Mouse (Mus musculus) splenic B cell, adult 2 months (primary cell): Measurements from ENCODE around the gene Rs1.
"Not testable (repeated sequence)": the region's sequence is repeated elsewhere in the genome, so short reads cannot be mapped to it uniquely, and the experiment has no call there.

ENCODE experiments used
- DNase-seq: peaks from one replicate; pipeline ENCODE4 v3.0.0-alpha.2; 2011; ENCODE audit warnings: low read depth, low spot score
- H3K27me3 ChIP-seq: 2 replicates; pipeline ENCODE4 v1.6.1; 2012; ENCODE audit warnings: mild to moderate bottlenecking, low read length, moderate library complexity, mixed read lengths; ENCODE audit not compliant: control insufficient read depth, poor library complexity, insufficient read depth, severe bottlenecking
- H3K36me3 ChIP-seq: 2 replicates; pipeline ENCODE4 v1.6.1; 2012; ENCODE audit warnings: mild to moderate bottlenecking, low read length, moderate library complexity, mixed read lengths; ENCODE audit not compliant: control insufficient read depth, poor library complexity, insufficient read depth, severe bottlenecking

Gene Rs1

DNA sequence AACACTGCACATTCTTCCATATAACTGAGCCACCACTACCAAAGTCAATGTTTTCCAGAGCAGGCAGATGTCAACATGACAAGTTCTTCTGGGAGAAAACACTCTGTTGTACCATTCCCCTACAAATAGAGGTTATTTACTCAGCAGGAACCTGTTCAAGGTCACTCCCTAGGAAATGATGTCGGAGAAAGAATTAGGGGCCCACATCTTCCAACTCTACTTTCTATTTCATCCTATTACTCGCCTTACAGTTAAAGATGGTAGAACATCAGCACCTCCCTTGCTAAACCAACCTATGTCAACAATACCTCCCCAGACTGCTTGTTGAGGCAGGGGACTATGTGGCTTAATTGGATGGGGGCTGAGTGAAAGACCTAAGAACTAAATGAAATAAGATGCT, at the start of gene Rs1:
TSS of gene Rs1 (plus strand) at position 301 of the 400 bp plus-strand sequence.
- no peak for DNase-seq
- Histone ChIP-seq H3K36me3 (no peaks in the 10 kb centered on the region), H3K27me3 (no peaks in the 10 kb centered on the region)

DNA sequence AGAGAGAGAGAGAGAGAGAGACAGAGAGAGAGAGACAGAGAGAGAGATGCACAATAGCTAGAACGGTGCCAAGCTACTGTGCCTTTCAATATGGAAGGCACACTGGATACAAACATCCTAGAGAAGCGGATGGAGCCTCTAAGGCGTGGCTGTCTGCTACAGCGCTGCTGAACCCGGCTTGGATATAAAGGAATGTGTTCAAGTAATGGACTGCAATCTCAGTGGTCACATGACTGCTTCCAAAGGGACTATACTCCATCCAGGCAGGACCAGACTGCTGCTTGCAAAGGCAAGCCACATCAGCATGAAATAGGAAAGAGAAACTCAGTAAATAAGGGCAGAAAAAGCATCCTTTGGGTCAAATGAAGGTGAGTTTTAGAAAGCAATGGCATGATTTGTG, 32.2 kb upstream of the Rs1 start, which contains the start of gene Ppef1:
TSS of gene Ppef1 (minus strand) at position 116 of the 400 bp plus-strand sequence.
- H3K36me3 ChIP-seq = no peaks in the 10 kb centered on the region
- H3K27me3 ChIP-seq = no peaks in the 10 kb centered on the region
- no peak for DNase-seq

DNA sequence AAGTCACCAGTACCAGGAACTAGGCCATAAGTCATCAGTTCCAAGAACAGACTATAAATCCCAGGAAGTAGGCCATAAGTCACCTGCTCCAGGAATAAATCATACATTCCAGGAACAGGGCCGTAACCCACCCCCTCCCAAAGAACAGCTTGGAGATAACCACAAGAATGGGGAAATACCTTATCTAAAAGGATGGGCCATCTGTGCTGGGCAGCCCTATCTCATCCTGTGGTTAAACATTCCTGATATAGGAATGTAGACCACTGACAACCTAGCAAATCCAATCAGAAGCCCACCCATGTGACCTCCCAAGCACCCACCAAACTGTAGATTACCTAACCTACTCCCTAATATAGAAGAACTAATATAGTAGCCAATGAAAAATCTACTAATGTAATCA, 22.4 kb upstream of the Rs1 start:
- no peaks in the 10 kb centered on the region for H3K36me3 ChIP-seq
- DNase-seq = no peak
- no peaks in the 10 kb centered on the region for H3K27me3 ChIP-seq

DNA sequence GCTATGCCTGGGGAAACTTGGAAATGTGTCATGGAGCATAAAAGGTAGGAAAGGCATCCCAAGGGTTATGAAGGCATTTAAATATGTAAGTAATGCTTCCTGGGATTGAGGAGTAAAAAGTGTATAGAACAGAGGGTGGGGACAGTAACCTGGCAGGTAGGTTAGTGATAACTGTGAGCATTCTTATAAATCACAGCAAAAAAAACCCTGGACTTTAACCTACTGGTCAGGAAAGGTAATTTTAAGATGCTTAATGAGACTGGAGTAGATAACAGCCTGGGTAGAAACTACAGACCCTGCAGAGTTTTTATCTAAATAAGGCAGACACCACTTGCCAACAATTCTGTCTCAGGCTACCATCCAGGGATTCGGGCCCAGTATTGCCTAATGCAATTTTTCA, 19.2 kb upstream of the Rs1 start:
- Histone ChIP-seq H3K36me3 (no peaks in the 10 kb centered on the region), H3K27me3 (no peaks in the 10 kb centered on the region)
- no peak for DNase-seq

DNA sequence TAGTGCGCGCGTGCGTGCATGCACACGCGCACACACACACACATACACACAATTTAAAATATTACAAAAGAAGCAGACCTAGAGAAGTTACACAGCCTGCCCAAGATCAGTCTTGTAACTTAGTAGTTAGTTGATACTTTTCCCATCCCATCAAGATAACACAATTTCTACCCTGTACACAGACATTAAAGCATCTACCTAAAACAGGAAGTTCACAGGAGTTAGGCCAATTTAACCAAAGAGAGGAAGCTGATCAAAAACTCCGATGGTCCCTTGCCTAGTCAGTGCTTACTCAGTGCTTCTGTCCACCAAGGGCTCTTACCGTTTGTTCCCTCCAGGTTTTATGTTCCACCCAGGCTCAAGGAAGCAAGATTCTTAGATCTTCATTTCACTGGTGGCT, 17.0 kb upstream of the Rs1 start:
- Histone ChIP-seq H3K27me3 (no peaks in the 10 kb centered on the region), H3K36me3 (no peaks in the 10 kb centered on the region)
- no peak for DNase-seq

DNA sequence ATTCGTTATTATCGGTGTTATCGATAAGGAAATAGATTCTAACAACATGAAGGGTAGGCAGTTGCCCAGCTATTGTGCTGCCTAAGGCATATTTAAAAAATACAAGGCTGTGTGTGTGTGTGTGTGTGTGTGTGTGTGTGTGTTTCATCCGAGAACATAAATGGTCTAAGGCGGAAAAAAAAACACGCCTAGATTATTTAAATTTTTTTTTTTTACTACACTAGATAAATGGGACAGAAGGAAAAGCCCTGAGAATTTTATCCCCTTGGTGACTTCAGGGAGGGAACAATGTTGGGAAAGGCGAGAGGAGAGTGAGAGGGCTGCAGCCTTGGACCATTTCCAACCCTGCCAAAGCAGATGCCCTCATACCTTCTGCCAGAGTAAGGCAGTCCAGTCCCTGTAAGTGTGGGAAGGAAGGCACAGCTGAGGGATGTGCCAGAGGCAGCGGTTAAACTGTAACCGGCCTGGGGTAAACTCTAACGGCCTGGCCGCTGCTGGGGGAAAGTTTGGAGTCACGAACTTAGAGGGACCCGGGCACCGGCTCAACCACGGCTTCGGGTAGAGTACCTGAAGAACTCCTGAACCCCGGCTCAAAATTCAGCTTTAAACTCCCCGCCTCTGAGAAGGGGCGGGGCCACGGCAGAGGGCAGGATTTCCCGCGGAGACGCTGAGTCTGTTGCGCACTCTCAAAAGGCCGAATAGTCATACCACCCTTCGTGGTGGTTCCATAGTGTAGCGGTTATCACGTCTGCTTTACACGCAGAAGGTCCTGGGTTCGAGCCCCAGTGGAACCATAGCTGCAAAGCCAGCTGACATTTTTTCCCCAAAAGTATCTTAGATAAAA, 2.2 kb upstream of the Rs1 start:
- peak; percentile 93 for DNase-seq
- no peaks in the 10 kb centered on the region for H3K36me3 ChIP-seq
- H3K27me3 ChIP-seq = no peaks in the 10 kb centered on the region

DNA sequence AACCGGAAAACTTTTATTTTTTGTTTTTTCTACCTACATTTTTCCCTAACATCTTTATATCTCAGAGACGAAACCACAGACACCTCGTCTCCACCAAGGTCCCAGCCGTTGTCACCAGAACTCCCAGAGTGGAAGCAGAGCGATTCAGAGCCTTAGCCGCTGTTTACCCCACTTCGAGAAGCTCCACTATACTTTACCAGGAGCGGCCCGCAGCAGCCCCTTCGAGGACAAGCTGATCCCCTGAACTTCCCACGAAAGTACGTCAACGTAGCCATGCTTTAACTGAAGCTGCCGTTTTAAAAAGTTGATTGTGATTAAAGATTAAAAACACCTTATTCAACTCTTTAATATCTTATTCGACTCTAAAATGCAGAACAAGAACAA, 1.6 kb upstream of the Rs1 start:
- H3K36me3 ChIP-seq = no peaks in the 10 kb centered on the region
- DNase-seq = no peak
- no peaks in the 10 kb centered on the region for H3K27me3 ChIP-seq

DNA sequence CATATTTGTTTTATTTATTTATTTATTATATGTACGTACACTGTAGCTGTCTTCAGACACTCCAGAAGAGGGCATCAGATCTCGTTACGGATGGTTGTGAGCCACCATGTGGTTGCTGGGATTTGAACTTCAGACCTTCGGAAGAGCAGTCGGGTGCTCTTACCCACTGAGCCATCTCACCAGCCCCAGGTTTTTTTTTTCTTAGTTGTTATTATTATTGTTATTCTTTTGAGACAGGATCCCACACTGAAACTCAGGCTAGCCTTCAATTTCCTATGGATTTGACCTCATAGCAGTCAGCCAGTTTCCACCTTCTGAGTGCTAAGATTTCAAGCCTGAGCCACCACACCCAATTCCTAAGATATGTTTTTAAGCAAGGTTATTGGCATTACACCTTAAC, 1.8 kb downstream of the Rs1 start:
- H3K36me3 ChIP-seq = not testable (repeated sequence)

DNA sequence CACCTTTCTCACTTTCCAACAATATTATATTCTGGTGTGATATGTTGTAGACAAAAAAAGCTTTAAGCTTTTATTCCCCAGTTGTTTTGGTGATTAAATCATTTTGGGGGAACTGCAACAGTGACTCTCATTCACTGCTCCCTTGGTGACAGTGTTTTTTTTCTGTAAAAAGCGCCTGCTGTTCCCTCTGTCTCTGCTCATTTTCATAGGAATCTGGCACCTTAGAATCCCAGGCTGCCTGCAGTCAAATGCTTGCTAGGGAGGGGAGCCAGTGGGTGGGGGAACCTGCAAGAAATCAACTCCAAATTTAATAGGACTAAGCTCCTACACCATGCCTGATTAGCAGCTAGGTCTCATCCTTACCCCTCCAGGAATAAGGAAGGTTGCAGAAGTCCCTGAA, 5.2 kb downstream of the Rs1 start:
- no peaks in the 10 kb centered on the region for H3K27me3 ChIP-seq
- no peaks in the 10 kb centered on the region for H3K36me3 ChIP-seq
- DNase-seq = no peak

More for the DNA sequence above, 1.8 kb downstream of the Rs1 start:
- H3K27me3 ChIP-seq, DNase-seq: not testable (repeated sequence)

DNA sequence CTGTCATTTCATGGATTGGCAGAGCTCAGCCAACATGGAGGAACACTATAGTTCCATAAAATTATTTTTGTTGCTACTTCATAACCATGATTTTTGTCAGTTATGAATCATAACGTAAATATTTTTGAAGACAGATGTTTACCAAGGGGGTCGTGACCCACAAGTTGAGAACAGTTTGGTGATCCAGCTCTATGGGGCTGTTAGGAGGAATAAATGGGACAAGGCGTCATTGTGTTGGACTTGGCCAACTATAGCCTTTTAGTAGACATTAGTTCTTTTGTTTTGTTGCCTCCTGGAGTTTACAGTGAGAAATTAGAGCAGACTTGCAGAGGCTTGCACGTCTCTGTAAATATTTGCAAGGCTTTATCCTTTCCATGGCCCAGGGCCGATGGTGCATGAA, 14.5 kb downstream of the Rs1 start:
- DNase-seq = no peak
- Histone ChIP-seq H3K27me3 (no peaks in the 10 kb centered on the region), H3K36me3 (no peaks in the 10 kb centered on the region)

DNA sequence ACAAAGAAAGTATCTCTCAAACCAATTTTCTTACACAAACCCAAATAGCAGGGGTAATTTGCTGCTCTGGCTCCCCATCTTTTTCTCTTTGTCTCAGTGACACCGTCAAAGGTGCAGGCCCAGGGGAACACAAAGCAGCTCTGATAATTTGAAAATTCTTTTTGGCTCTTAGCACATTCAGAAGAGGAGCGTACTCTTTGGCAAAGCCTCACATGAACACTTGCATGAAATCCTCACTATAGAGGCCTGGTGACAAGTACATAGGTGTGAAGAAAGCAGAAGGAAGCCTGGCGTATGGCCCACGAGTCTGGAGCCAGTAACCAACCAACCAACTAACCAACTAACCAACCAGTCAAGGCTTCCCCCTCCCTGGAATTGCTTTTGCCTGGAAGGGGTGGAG, 27.1 kb downstream of the Rs1 start:
- no peak for DNase-seq
- no peaks in the 10 kb centered on the region for H3K36me3 ChIP-seq
- H3K27me3 ChIP-seq = no peaks in the 10 kb centered on the region

DNA sequence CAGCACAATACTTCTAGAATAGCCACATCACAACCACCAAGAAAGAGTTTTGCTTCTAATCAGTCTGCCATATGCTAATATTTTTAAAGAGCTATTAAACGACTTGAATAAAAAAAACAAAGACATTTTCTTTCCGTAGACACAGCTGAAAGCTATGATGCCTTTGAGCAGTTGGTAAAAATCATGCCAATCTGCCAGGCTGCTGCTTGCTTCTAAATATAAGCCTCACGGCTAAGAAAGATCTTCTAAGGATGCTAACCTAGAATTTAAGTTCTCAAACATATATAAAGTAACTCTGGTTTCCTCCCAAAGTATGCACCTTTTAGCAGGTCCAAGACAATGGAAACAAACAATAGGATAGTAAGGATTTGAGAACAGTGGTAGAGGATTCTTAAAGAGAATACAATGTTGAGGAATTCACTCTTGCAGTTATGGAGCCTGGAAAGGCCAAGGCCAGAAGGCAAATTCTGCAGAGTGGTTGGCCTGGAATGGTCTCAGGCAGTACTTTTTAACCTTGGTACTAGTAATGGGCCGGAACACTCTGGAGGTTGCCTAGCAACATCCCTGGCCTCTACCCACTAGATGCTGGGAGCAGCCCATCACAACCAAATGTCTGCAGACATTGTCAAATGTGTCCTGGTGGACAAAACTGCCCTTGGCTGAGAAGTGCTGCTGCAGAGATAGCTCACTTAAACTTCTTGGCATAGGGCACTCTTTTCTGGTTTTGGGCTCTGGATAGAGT, 36.8 kb downstream of the Rs1 start:
- no peak for DNase-seq

DNA sequence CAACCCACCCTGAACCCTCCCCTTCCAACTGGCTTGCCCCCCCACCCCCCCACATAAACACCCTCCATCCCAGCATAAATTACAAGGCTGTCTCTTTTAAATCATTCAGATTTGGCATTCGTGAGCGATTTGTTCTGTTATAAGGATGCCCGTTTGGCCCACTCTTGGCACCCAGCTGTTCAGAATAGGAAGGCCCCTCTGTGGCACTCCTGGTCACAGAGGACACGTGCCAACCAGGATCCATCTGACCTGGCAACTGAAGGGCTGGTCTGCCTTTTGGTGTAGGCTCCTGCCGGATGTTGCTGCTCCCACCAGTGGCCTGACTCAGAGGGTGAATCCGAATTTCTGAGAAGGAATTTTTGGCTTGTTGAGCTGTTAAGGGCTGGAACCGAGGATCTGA, 40.4 kb downstream of the Rs1 start:
- Histone ChIP-seq H3K36me3 (no peaks in the 10 kb centered on the region), H3K27me3 (no peaks in the 10 kb centered on the region)
- no peak for DNase-seq

More for the DNA sequence above, 36.8 kb downstream of the Rs1 start:
- Histone ChIP-seq H3K36me3 (no peaks in the 10 kb centered on the region), H3K27me3 (no peaks in the 10 kb centered on the region)
